ENCODE assay signal across 18 mouse cellular contexts in genomic region chr7:110750834-110751233, GRCm38 (mm10). TPM values are rescaled to one million over a fixed set of nuclear protein-coding genes. Genes with fewer than 3 reads are reported as not detected.
DNase-seq lines count a peak whose midpoint lies in the region; ATAC-seq and TF ChIP-seq lines count a peak whose summit lies in the region.
"Had no signal": no experiment of that assay in that cellular context is flagged by ENCODE, and none has a peak within 500 bp of the region (broad histone marks: within the 10 kb centered on the region; RNA-seq: fewer than 3 reads in every experiment).

No protein-coding gene starts in this region.

- H3K27me3 ChIP-seq in hindbrain, embryonic 10.5 days (ENCODE audit: insufficient read depth, poor library complexity, severe bottlenecking): no peaks in the 10 kb centered on the region
- H3K27me3 ChIP-seq in hindbrain, embryonic 13.5 days: no peaks in the 10 kb centered on the region
- H3K27me3 ChIP-seq in embryonic facial prominence, embryonic 10.5 days (replicated peaks; ENCODE audit: low read depth, poor library complexity, severe bottlenecking): no peaks in the 10 kb centered on the region
- no peaks in the 10 kb centered on the region for H3K27me3 ChIP-seq in myocyte (ENCODE audit: control insufficient read depth, insufficient read depth, insufficient read length)
- H3K27me3 ChIP-seq: forebrain, embryonic 13.5 days; forebrain, embryonic 15.5 days had no signal

- H3K9ac ChIP-seq in hindbrain, embryonic 13.5 days: no peak overlapping the region
- H3K9ac ChIP-seq: embryonic facial prominence, embryonic 12.5 days; forebrain, embryonic 13.5 days; forebrain, embryonic 15.5 days; forebrain, postnatal 0 days had no signal

- no peaks in the 10 kb centered on the region for H3K36me3 ChIP-seq in hindbrain, embryonic 10.5 days
- H3K36me3 ChIP-seq in hindbrain, embryonic 13.5 days: no peaks in the 10 kb centered on the region
- H3K36me3 ChIP-seq in embryonic facial prominence, embryonic 10.5 days (replicated peaks): no peaks in the 10 kb centered on the region
- no peaks in the 10 kb centered on the region for H3K36me3 ChIP-seq in myocyte (ENCODE audit: control insufficient read depth, insufficient read depth)
- H3K36me3 ChIP-seq: embryonic facial prominence, embryonic 12.5 days; forebrain, embryonic 15.5 days had no signal

- no peak overlapping the region for H3ac ChIP-seq in myocyte (ENCODE audit: control insufficient read depth, insufficient read length)

- H3K4me1 ChIP-seq in hindbrain, embryonic 10.5 days (replicated peaks): peaks cover 31% of the 10 kb centered on the region
- peaks cover 10% of the 10 kb centered on the region; the same call in 1 of the 2 replicates for H3K4me1 ChIP-seq in hindbrain, embryonic 13.5 days (replicated peaks)
- peaks cover 40% of the 10 kb centered on the region for H3K4me1 ChIP-seq in embryonic facial prominence, embryonic 10.5 days
- H3K4me1 ChIP-seq: forebrain, embryonic 13.5 days; forebrain, embryonic 15.5 days had no signal

- TF ChIP-seq POLR2A in myocyte (IDR thresholded peaks at IDR 0.05; ENCODE audit: insufficient read length, low read depth): no peak

- H3K4me3 ChIP-seq in hindbrain, embryonic 10.5 days: no peak overlapping the region
- no peak overlapping the region for H3K4me3 ChIP-seq in hindbrain, embryonic 13.5 days
- no peak overlapping the region for H3K4me3 ChIP-seq in embryonic facial prominence, embryonic 10.5 days
- H3K4me3 ChIP-seq in myocyte: no peak overlapping the region
- H3K4me3 ChIP-seq: embryonic facial prominence, embryonic 12.5 days; forebrain, embryonic 13.5 days; forebrain, embryonic 15.5 days had no signal

- H3K27ac ChIP-seq in hindbrain, embryonic 10.5 days: peak overlapping the region; percentile 45; the same call in 1 of the 2 replicates
- H3K27ac ChIP-seq in hindbrain, embryonic 13.5 days: no peak overlapping the region
- peak overlapping the region; percentile 27; the same call in 1 of the 2 replicates for H3K27ac ChIP-seq in embryonic facial prominence, embryonic 10.5 days (replicated peaks)
- H3K27ac ChIP-seq: embryonic facial prominence, embryonic 12.5 days; forebrain, embryonic 13.5 days; forebrain, embryonic 15.5 days had no signal

- WGBS in hindbrain, embryonic 10.5 days: 46% methylated on average over 4 of the region's 4 CpGs
- WGBS in hindbrain, embryonic 13.5 days: 43% methylated on average over 4 of the region's 4 CpGs
- 66% methylated on average over 4 of the region's 4 CpGs for WGBS in embryonic facial prominence, embryonic 10.5 days

- H3K79me2 ChIP-seq in myocyte (ENCODE audit: control insufficient read depth, insufficient read depth): no peaks in the 10 kb centered on the region

- ATAC-seq in hindbrain, embryonic 13.5 days (ENCODE audit: low FRiP score): no peak
- ATAC-seq: forebrain, embryonic 13.5 days; forebrain, embryonic 15.5 days; forebrain, postnatal 0 days had no signal

- no peaks in the 10 kb centered on the region for H3K9me3 ChIP-seq in hindbrain, embryonic 10.5 days
- H3K9me3 ChIP-seq in hindbrain, embryonic 13.5 days: no peaks in the 10 kb centered on the region
- H3K9me3 ChIP-seq in embryonic facial prominence, embryonic 10.5 days: no peaks in the 10 kb centered on the region
- H3K9me3 ChIP-seq: embryonic facial prominence, embryonic 12.5 days; forebrain, embryonic 13.5 days; forebrain, embryonic 15.5 days had no signal

- no peak overlapping the region for H3K4me2 ChIP-seq in hindbrain, embryonic 13.5 days
- H3K4me2 ChIP-seq in myocyte (ENCODE audit: low read depth): no peak overlapping the region
- H3K4me2 ChIP-seq: embryonic facial prominence, embryonic 12.5 days; forebrain, embryonic 13.5 days; forebrain, embryonic 15.5 days had no signal

- DNase-seq in hindbrain, embryonic 10.5 days (ENCODE audit: low spot score): no peak
- DNase-seq in embryonic facial prominence, embryonic 10.5 days (ENCODE audit: low spot score): no peak
- no peak for DNase-seq in urinary bladder, adult 2 months (ENCODE audit: low spot score)
- no peak for DNase-seq in embryo, embryonic 11 days
- DNase-seq: adrenal gland, adult 2 months; adrenal gland, postnatal 10 days; adrenal gland, postnatal 25 days; cerebellum, adult 11-12 months; cerebellum, adult 2 months; cerebellum, adult 9-10 months; cerebellum, postnatal 10 days; cerebellum, postnatal 25 days; forebrain, postnatal 0 days had no signal

TF ChIP-seq in myocyte, 11 proteins besides CTCF, POLR2A, EP300 and RAD21:
- TF ChIP-seq TCF12 (IDR thresholded peaks at IDR 0.05; ENCODE audit: insufficient read depth, poor library complexity, severe bottlenecking) (no peak), MYOD1 (IDR thresholded peaks at IDR 0.05; ENCODE audit: control insufficient read depth in 1 of 3, insufficient read length in 2 of 3, low read depth in 2 of 3) (peak; percentile 67 to 97 (median 93)), MYOG (IDR thresholded peaks at IDR 0.05; ENCODE audit: control insufficient read depth in 1 of 3, insufficient read depth in 1 of 3, insufficient read length in 2 of 3, low read depth in 2 of 3) (peak; percentile 64 to 89 (median 80))
TF ChIP-seq in myocyte: peak in this region for 2.

RNA-seq across cellular contexts. Expression of gene Ampd3, which starts 17.2 kb away (rescaled TPM):
- 1.7 and 1.9 TPM in 2 replicates for polyA plus RNA-seq in hindbrain, embryonic 10.5 days (2016; fragmentation: Nextera tagmentation; extraction: Ambion mirVana)
- polyA plus RNA-seq in hindbrain, embryonic 13.5 days (2015; fragmentation: Nextera tagmentation; extraction: Ambion mirVana): 4.3 and 4.9 TPM in 2 replicates
- 1.0 and 1.5 TPM in 2 replicates for polyA plus RNA-seq in embryonic facial prominence, embryonic 10.5 days (2016; fragmentation: Nextera tagmentation; extraction: Ambion mirVana)
- polyA plus RNA-seq in myocyte (2012; fragmentation: generic; extraction: Trizol): 8.2 TPM
- polyA plus RNA-seq in urinary bladder, adult 2 months (2012; rRNA removed): 19.2 and 19.9 TPM in 2 replicates
